Mouse (Mus musculus): ENCODE results near the gene 4930539E08Rik.

The 4930539E08Rik gene

DNA sequence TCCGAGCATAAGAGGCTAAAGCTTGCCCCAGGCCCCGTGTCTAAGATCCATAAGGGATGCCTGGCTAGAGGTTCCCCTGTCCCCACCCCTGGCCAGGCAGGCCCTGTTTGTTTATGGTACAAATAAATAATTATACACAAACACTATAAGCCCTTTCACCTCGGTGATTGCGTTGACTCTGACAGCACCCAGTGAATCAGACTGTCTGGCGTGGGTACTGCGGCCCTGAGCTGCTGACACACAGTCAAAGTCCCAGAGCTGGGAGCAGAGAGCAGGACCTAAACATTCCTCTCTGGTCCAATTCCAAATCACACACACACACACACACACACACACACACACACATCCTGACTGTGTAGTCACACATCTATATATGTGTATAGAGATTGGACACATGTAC lies 1.2 kb downstream of the 4930539E08Rik start:
- Histone ChIP-seq H3K36me3 (ENCODE audit: control insufficient read depth, insufficient read depth, low read length, poor library complexity, severe bottlenecking) (no peaks in the 10 kb centered on the region), H3K27me3 (ENCODE audit: control insufficient read depth, insufficient read depth, low read length, poor library complexity, severe bottlenecking) (no peaks in the 10 kb centered on the region)
- DNase-seq (ENCODE audit: low read depth, low spot score), result no peak

GRCm38 (mm10) chr17:28913200-28913599 lies 1.9 kb downstream of the 4930539E08Rik start:
- no peaks in the 10 kb centered on the region for H3K27me3 ChIP-seq (ENCODE audit: control insufficient read depth, insufficient read depth, low read length, poor library complexity, severe bottlenecking)
- no peak for DNase-seq (ENCODE audit: low read depth, low spot score)
- no peaks in the 10 kb centered on the region for H3K36me3 ChIP-seq (ENCODE audit: control insufficient read depth, insufficient read depth, low read length, poor library complexity, severe bottlenecking)

DNA sequence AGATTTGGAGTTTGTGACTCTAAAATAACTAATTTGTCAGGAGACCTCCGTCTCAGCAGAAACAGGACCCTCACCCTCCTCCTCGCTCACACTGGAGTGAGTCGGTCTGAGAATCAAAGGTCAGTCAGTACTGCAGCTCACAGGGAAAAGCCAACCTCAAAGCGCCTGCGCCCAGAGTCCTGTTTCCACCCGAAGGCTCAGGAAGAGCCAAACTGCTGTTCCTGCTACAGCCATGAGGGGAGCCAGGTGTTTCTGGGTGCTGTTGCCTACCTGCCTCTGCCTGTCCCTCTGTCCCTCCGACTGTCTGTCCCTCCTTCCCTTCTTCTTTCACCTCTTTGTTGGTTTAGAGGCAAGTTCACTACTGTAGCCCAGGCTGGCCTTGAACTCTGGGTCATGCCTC lies 5.0 kb downstream of the 4930539E08Rik start:
- no peaks in the 10 kb centered on the region for H3K36me3 ChIP-seq (ENCODE audit: control insufficient read depth, insufficient read depth, low read length, poor library complexity, severe bottlenecking)
- no peaks in the 10 kb centered on the region for H3K27me3 ChIP-seq (ENCODE audit: control insufficient read depth, insufficient read depth, low read length, poor library complexity, severe bottlenecking)
- DNase-seq (ENCODE audit: low read depth, low spot score), result no peak

DNA sequence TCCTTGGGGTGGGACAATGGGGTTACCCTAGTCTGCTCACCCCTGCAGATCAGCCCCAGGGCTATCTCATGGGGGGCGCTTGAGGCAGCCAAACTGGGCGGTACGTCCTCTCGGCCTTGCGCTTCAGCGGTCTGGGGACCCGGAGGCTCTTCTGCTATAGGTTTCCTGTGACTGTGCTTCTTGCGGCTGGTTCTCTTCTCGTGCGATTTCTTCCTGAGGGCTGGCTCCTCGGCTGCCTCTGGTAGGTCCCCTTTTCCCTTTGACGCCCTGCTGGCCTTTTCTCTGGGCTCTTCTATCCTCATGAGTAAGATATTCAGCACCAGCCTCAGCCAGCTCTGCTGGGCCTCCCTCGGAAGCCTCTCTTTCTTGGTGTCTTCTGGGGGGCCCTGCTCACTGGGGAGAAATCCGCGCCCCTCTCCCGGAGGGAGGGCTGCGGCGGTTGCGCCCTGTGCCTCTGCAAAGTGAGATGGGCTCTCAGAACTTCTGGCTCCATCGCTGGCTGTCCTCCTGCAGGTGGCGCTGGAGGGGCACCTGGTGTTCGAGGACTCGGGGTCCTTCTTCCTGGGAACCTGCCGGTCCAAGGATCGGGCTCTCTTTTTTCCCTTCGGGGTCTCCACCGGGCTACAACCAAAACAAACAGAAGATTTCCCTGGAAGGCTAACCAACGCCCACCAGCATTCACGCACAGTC lies 5.7 kb downstream of the 4930539E08Rik start:
- Histone ChIP-seq H3K36me3 (ENCODE audit: control insufficient read depth, insufficient read depth, low read length, poor library complexity, severe bottlenecking) (no peaks in the 10 kb centered on the region), H3K27me3 (ENCODE audit: control insufficient read depth, insufficient read depth, low read length, poor library complexity, severe bottlenecking) (no peaks in the 10 kb centered on the region)
- peak; percentile 55 for DNase-seq (ENCODE audit: low read depth, low spot score)

GRCm38 (mm10) chr17:28907959-28908358 lies 7.2 kb downstream of the 4930539E08Rik start:
- Histone ChIP-seq H3K36me3 (ENCODE audit: control insufficient read depth, insufficient read depth, low read length, poor library complexity, severe bottlenecking) (no peaks in the 10 kb centered on the region), H3K27me3 (ENCODE audit: control insufficient read depth, insufficient read depth, low read length, poor library complexity, severe bottlenecking) (no peaks in the 10 kb centered on the region)
- DNase-seq (ENCODE audit: low read depth, low spot score), result no peak

DNA sequence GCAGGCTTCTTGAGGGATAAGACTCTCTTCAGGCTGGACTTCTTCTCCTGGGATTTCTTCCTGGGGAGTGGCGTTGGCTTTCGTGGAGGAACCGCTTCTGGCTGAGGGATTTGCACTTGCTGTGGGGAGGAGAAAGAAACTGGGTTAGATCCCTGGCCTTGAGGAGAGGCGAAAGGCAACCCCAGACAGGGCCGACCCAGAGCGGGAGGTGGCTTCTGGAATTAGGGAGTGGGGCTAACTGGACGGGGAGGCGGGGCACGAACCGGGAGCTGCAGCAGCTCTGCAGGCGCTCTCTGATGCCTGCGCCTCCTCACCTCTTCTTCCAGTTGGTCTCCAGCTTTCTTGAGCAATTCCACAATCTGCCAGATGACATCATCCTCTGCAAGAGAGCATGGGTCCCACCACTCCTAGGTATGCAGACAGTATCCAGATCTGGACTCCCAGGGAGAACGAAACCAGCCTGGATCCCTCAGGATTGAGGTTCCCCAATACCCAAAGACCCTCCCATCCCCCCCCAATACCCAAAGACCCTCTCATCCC lies 9.7 kb downstream of the 4930539E08Rik start:
- no peaks in the 10 kb centered on the region for H3K27me3 ChIP-seq (ENCODE audit: control insufficient read depth, insufficient read depth, low read length, poor library complexity, severe bottlenecking)
- DNase-seq (ENCODE audit: low read depth, low spot score), result no peak

GRCm38 (mm10) chr17:28904546-28905376 lies 10.4 kb downstream of the 4930539E08Rik start:
- H3K36me3 ChIP-seq (ENCODE audit: control insufficient read depth, insufficient read depth, low read length, poor library complexity, severe bottlenecking), result no peaks in the 10 kb centered on the region
- peak; percentile 78 for DNase-seq (ENCODE audit: low read depth, low spot score)
- no peaks in the 10 kb centered on the region for H3K27me3 ChIP-seq (ENCODE audit: control insufficient read depth, insufficient read depth, low read length, poor library complexity, severe bottlenecking)

More for the DNA sequence above, 9.7 kb downstream of the 4930539E08Rik start:
- no peaks in the 10 kb centered on the region for H3K36me3 ChIP-seq (ENCODE audit: control insufficient read depth, insufficient read depth, low read length, poor library complexity, severe bottlenecking)

DNA sequence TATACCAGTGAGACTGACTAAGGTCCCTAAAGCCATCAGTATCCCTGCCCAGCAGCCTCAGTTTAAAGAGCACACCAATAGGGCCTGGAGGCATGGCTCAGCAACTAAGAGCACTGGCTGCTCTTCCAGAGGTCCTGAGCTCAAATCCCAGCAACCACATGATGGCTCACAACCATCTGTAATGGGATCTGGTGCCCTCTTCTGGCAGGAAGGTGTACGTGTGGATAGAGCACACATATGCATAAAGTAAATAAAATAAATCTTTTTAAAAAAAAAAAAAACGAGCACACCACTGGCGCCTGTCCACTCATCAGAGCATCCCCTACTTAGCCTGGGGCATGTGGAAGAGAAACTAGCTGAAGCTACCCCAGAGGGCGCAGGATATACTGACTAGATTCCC lies 13.6 kb downstream of the 4930539E08Rik start:
- DNase-seq (ENCODE audit: low read depth, low spot score), result peak; percentile 34
- Histone ChIP-seq H3K27me3 (ENCODE audit: control insufficient read depth, insufficient read depth, low read length, poor library complexity, severe bottlenecking) (no peaks in the 10 kb centered on the region), H3K36me3 (ENCODE audit: control insufficient read depth, insufficient read depth, low read length, poor library complexity, severe bottlenecking) (no peaks in the 10 kb centered on the region)

GRCm38 (mm10) chr17:28899427-28899826 lies 15.7 kb downstream of the 4930539E08Rik start:
- Histone ChIP-seq H3K36me3 (ENCODE audit: control insufficient read depth, insufficient read depth, low read length, poor library complexity, severe bottlenecking) (no peaks in the 10 kb centered on the region), H3K27me3 (ENCODE audit: control insufficient read depth, insufficient read depth, low read length, poor library complexity, severe bottlenecking) (no peaks in the 10 kb centered on the region)
- no peak for DNase-seq (ENCODE audit: low read depth, low spot score)

DNA sequence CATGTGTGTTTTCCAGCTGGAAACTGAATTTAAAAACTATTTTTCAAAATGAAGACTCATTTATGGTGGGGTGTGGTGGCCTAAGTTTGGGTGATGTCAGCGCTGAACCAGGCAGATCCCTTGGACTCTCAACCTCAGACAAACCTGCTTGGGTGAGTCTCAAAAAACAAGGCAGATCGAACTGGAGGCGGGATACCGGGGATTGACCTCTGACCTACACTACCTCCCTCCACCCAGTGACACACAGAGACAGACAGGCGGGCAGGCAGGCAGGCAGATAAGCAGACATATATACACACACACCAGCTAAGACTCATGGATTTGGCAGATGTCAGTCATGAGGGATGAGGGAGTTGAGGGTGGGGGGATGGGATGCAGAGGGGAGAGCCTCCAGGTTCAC lies 16.9 kb downstream of the 4930539E08Rik start:
- H3K27me3 ChIP-seq (ENCODE audit: control insufficient read depth, insufficient read depth, low read length, poor library complexity, severe bottlenecking), result no peaks in the 10 kb centered on the region
- H3K36me3 ChIP-seq (ENCODE audit: control insufficient read depth, insufficient read depth, low read length, poor library complexity, severe bottlenecking), result no peaks in the 10 kb centered on the region
- DNase-seq (ENCODE audit: low read depth, low spot score), result no peak

- Histone ChIP-seq H3K36me3 (ENCODE audit: control insufficient read depth, insufficient read depth, low read length, poor library complexity, severe bottlenecking) (no peaks in the 10 kb centered on the region), H3K27me3 (ENCODE audit: control insufficient read depth, insufficient read depth, low read length, poor library complexity, severe bottlenecking) (no peaks in the 10 kb centered on the region)
- no peak for DNase-seq (ENCODE audit: low read depth, low spot score)
Measured at GRCm38 (mm10) chr17:28897817-28898216, 17.3 kb downstream of the 4930539E08Rik start.

GRCm38 (mm10) chr17:28896095-28896780 lies 18.9 kb downstream of the 4930539E08Rik start:
- no peaks in the 10 kb centered on the region for H3K36me3 ChIP-seq (ENCODE audit: control insufficient read depth, insufficient read depth, low read length, poor library complexity, severe bottlenecking)
- no peak for DNase-seq (ENCODE audit: low read depth, low spot score)
- H3K27me3 ChIP-seq (ENCODE audit: control insufficient read depth, insufficient read depth, low read length, poor library complexity, severe bottlenecking), result no peaks in the 10 kb centered on the region

- DNase-seq (ENCODE audit: low read depth, low spot score), result no peak
- no peaks in the 10 kb centered on the region for H3K27me3 ChIP-seq (ENCODE audit: control insufficient read depth, insufficient read depth, low read length, poor library complexity, severe bottlenecking)
- H3K36me3 ChIP-seq (ENCODE audit: control insufficient read depth, insufficient read depth, low read length, poor library complexity, severe bottlenecking), result no peaks in the 10 kb centered on the region
Measured at GRCm38 (mm10) chr17:28895217-28895875, 19.8 kb downstream of the 4930539E08Rik start.

- Histone ChIP-seq H3K27me3 (ENCODE audit: control insufficient read depth, insufficient read depth, low read length, poor library complexity, severe bottlenecking) (no peaks in the 10 kb centered on the region), H3K36me3 (ENCODE audit: control insufficient read depth, insufficient read depth, low read length, poor library complexity, severe bottlenecking) (no peaks in the 10 kb centered on the region)
- DNase-seq (ENCODE audit: low read depth, low spot score), result peak; percentile 64
Measured at GRCm38 (mm10) chr17:28894050-28894767, 20.9 kb downstream of the 4930539E08Rik start.
